Mouse (Mus musculus) forebrain, embryonic 15.5 days (tissue): Measurements from ENCODE around the gene Gucy1a1. TPM values are rescaled to one million over a fixed set of nuclear protein-coding genes. Genes with fewer than 3 reads are reported as not detected.
"Not testable (repeated sequence)": the region's sequence is repeated elsewhere in the genome, so short reads cannot be mapped to it uniquely, and the experiment has no call there.

Experiments
- ATAC-seq: fragments of 200-750 bp; cut with Nextera tagmentation; replicated peaks from 2 replicates; pipeline ENCODE4 v1.8.0; 2017; ENCODE audit warnings: mild to moderate bottlenecking, moderate TSS enrichment, moderate library complexity
- H3K27ac ChIP-seq: fragments of 300-500 bp; sonication (generic); replicated peaks from 2 replicates; pipeline ENCODE4 v1.5.1; 2015; ENCODE audit warnings: mild to moderate bottlenecking, inconsistent platforms
- H3K27me3 ChIP-seq: fragments of 300-500 bp; sonication (generic); 2 replicates; pipeline ENCODE4 v1.6.1; 2015; ENCODE audit warnings: inconsistent platforms
- H3K36me3 ChIP-seq: fragments of 300-500 bp; sonication (generic); 2 replicates; pipeline ENCODE4 v1.6.1; 2015; ENCODE audit warnings: mild to moderate bottlenecking, inconsistent platforms
- H3K4me1 ChIP-seq: fragments of 300-500 bp; sonication (generic); 2 replicates; pipeline ENCODE4 v1.6.1; 2015; ENCODE audit warnings: inconsistent platforms
- H3K4me2 ChIP-seq: fragments of 300-500 bp; sonication (generic); replicated peaks from 2 replicates; pipeline ENCODE4 v1.6.1; 2015; ENCODE audit warnings: mild to moderate bottlenecking, inconsistent platforms
- H3K4me3 ChIP-seq: fragments of 300-500 bp; sonication (generic); 2 replicates; pipeline ENCODE4 v1.5.1; 2015; ENCODE audit warnings: mild to moderate bottlenecking, inconsistent platforms
- H3K9ac ChIP-seq: fragments of 300-500 bp; sonication (generic); replicated peaks from 2 replicates; pipeline ENCODE4 v1.6.1; 2015; ENCODE audit warnings: mild to moderate bottlenecking, inconsistent platforms
- H3K9me3 ChIP-seq: fragments of 300-500 bp; sonication (generic); 2 replicates; pipeline ENCODE4 v1.6.1; 2016; ENCODE audit warnings: inconsistent platforms
- WGBS: fragments of 180-500 bp; shearing (Covaris S2); methylation state at CpG from one replicate; pipeline ENCODE4 v1.1.7; 2015; ENCODE audit warnings: mixed read lengths; 5-methylcytosine and 5-hydroxymethylcytosine counted together
- polyA plus RNA-seq: library from polyadenylated mRNA; unstranded; fragments of >200 nt; fragmentation: Nextera tagmentation; extraction: Ambion mirVana; gene quantifications from 2 replicates; pipeline ENCODE4 v1.2.1, GENCODE M21; 2015

Gene Gucy1a1
- polyA plus RNA-seq: 42.4 and 51.8 TPM in 2 replicates

- Histone ChIP-seq H3K27ac (peak within 1 kb of the TSS; percentile 69), H3K36me3 (no peaks in the 10 kb centered on the region), H3K4me3 (peak within 1 kb of the TSS; percentile 63), H3K4me1 (peaks cover 12% of the 10 kb centered on the region), H3K9ac (peak within 1 kb of the TSS; percentile 72), H3K27me3 (no peaks in the 10 kb centered on the region), H3K9me3 (no peaks in the 10 kb centered on the region), H3K4me2 (peak within 1 kb of the TSS; percentile 96)
- under 1% methylated on average over 36 of the region's 36 CpGs for WGBS
- ATAC-seq: peak; percentile 94
These were observed at the start of gene Gucy1a1 for GRCm38 (mm10) chr3:82145126-82145901. TSS of gene Gucy1a1 (minus strand) at chr3:82145789.

GRCm38 (mm10) chr3:82191559-82192245, 46.1 kb upstream of the Gucy1a1 start:
- H3K4me3 ChIP-seq: no peak overlapping the region
- 77% methylated on average over 1 of the region's 1 CpGs for WGBS
- H3K27me3 ChIP-seq: no peaks in the 10 kb centered on the region
- no peaks in the 10 kb centered on the region for H3K36me3 ChIP-seq
- ATAC-seq: no peak
- H3K27ac ChIP-seq: no peak overlapping the region
- H3K4me2 ChIP-seq: no peak overlapping the region
- no peaks in the 10 kb centered on the region for H3K9me3 ChIP-seq
- no peak overlapping the region for H3K9ac ChIP-seq
- H3K4me1 ChIP-seq: no peaks in the 10 kb centered on the region

GRCm38 (mm10) chr3:82185626-82186025, 40.0 kb upstream of the Gucy1a1 start:
- 83% methylated on average over 9 of the region's 9 CpGs for WGBS
- no peak overlapping the region for H3K9ac ChIP-seq
- no peak overlapping the region for H3K4me3 ChIP-seq
- H3K36me3 ChIP-seq: no peaks in the 10 kb centered on the region
- ATAC-seq: no peak
- no peak overlapping the region for H3K4me2 ChIP-seq
- no peaks in the 10 kb centered on the region for H3K27me3 ChIP-seq
- no peaks in the 10 kb centered on the region for H3K9me3 ChIP-seq
- no peaks in the 10 kb centered on the region for H3K4me1 ChIP-seq
- H3K27ac ChIP-seq: no peak overlapping the region

- Histone ChIP-seq H3K4me2 (no peak overlapping the region), H3K4me1 (no peaks in the 10 kb centered on the region), H3K27ac (no peak overlapping the region), H3K9ac (no peak overlapping the region), H3K27me3 (no peaks in the 10 kb centered on the region), H3K36me3 (no peaks in the 10 kb centered on the region), H3K4me3 (no peak overlapping the region), H3K9me3 (no peaks in the 10 kb centered on the region)
- ATAC-seq: no peak
These were observed 35.9 kb upstream of the Gucy1a1 start for GRCm38 (mm10) chr3:82181500-82181899.

GRCm38 (mm10) chr3:82180253-82180652, 34.7 kb upstream of the Gucy1a1 start:
- no peak overlapping the region for H3K9ac ChIP-seq
- no peak for ATAC-seq
- H3K4me3 ChIP-seq: no peak overlapping the region
- H3K4me1 ChIP-seq: no peaks in the 10 kb centered on the region
- H3K27me3 ChIP-seq: no peaks in the 10 kb centered on the region
- 77% methylated on average over 3 of the region's 3 CpGs for WGBS
- H3K4me2 ChIP-seq: no peak overlapping the region
- H3K27ac ChIP-seq: no peak overlapping the region
- no peaks in the 10 kb centered on the region for H3K9me3 ChIP-seq
- no peaks in the 10 kb centered on the region for H3K36me3 ChIP-seq

- 92% methylated on average over 1 of the region's 1 CpGs for WGBS
- Histone ChIP-seq H3K27ac (no peak overlapping the region), H3K4me1 (no peaks in the 10 kb centered on the region), H3K27me3 (no peaks in the 10 kb centered on the region), H3K36me3 (no peaks in the 10 kb centered on the region), H3K9ac (no peak overlapping the region), H3K9me3 (no peaks in the 10 kb centered on the region), H3K4me3 (no peak overlapping the region), H3K4me2 (no peak overlapping the region)
- ATAC-seq: no peak
These were observed 29.9 kb upstream of the Gucy1a1 start for GRCm38 (mm10) chr3:82175501-82175900.

GRCm38 (mm10) chr3:82167064-82167463, 21.5 kb upstream of the Gucy1a1 start:
- Histone ChIP-seq H3K4me2 (no peak overlapping the region), H3K27ac (no peak overlapping the region), H3K9ac (no peak overlapping the region), H3K9me3 (no peaks in the 10 kb centered on the region), H3K4me3 (no peak overlapping the region), H3K36me3 (no peaks in the 10 kb centered on the region), H3K4me1 (no peaks in the 10 kb centered on the region), H3K27me3 (no peaks in the 10 kb centered on the region)
- no peak for ATAC-seq
- WGBS: 93% methylated on average over 2 of the region's 2 CpGs

GRCm38 (mm10) chr3:82165937-82166336, 20.3 kb upstream of the Gucy1a1 start:
- Histone ChIP-seq H3K9me3 (no peaks in the 10 kb centered on the region), H3K27ac (no peak overlapping the region), H3K4me1 (no peaks in the 10 kb centered on the region), H3K27me3 (no peaks in the 10 kb centered on the region), H3K4me3 (no peak overlapping the region), H3K36me3 (no peaks in the 10 kb centered on the region), H3K9ac (no peak overlapping the region), H3K4me2 (no peak overlapping the region)
- ATAC-seq: no peak
- 96% methylated on average over 2 of the region's 2 CpGs for WGBS

- not testable (repeated sequence) for H3K27me3 ChIP-seq, ATAC-seq, H3K9ac ChIP-seq, H3K4me2 ChIP-seq, H3K9me3 ChIP-seq, H3K27ac ChIP-seq, H3K36me3 ChIP-seq, H3K4me3 ChIP-seq, H3K4me1 ChIP-seq
- 93% methylated on average over 1 of the region's 1 CpGs for WGBS
These were observed 17.4 kb upstream of the Gucy1a1 start for GRCm38 (mm10) chr3:82162992-82163391.

- H3K4me2 ChIP-seq: peak overlapping the region; percentile 96
- no peaks in the 10 kb centered on the region for H3K27me3 ChIP-seq
- H3K9ac ChIP-seq: no peak overlapping the region
- peaks cover 12% of the 10 kb centered on the region for H3K4me1 ChIP-seq
- H3K36me3 ChIP-seq: no peaks in the 10 kb centered on the region
- H3K9me3 ChIP-seq: no peaks in the 10 kb centered on the region
- H3K4me3 ChIP-seq: peak overlapping the region; percentile 63
- no peak for ATAC-seq
- H3K27ac ChIP-seq: no peak overlapping the region
These were observed 389 bp upstream of the Gucy1a1 start for GRCm38 (mm10) chr3:82145978-82146377.

- WGBS: 5% methylated on average over 14 of the region's 14 CpGs
- H3K27me3 ChIP-seq: no peaks in the 10 kb centered on the region
- H3K4me1 ChIP-seq: peaks cover 12% of the 10 kb centered on the region
- no peaks in the 10 kb centered on the region for H3K9me3 ChIP-seq
- peak; percentile 49 for ATAC-seq
- H3K27ac ChIP-seq: peak overlapping the region; percentile 69
- H3K36me3 ChIP-seq: no peaks in the 10 kb centered on the region
- H3K9ac ChIP-seq: peak overlapping the region; percentile 72
- H3K4me2 ChIP-seq: peak overlapping the region; percentile 96
- peak overlapping the region; percentile 63 for H3K4me3 ChIP-seq
These were observed 864 bp downstream of the Gucy1a1 start for GRCm38 (mm10) chr3:82144725-82145125.

- Histone ChIP-seq H3K4me3 (no peak overlapping the region), H3K9me3 (no peaks in the 10 kb centered on the region), H3K27ac (no peak overlapping the region), H3K27me3 (no peaks in the 10 kb centered on the region), H3K4me1 (peaks cover 20% of the 10 kb centered on the region), H3K36me3 (no peaks in the 10 kb centered on the region), H3K4me2 (no peak overlapping the region), H3K9ac (no peak overlapping the region)
- no peak for ATAC-seq
- WGBS: 65% methylated on average over 5 of the region's 5 CpGs
These were observed 4.8 kb downstream of the Gucy1a1 start for GRCm38 (mm10) chr3:82140781-82141180.
